Mouse (Mus musculus): ENCODE results near the gene Fblim1.

The Fblim1 gene

DNA sequence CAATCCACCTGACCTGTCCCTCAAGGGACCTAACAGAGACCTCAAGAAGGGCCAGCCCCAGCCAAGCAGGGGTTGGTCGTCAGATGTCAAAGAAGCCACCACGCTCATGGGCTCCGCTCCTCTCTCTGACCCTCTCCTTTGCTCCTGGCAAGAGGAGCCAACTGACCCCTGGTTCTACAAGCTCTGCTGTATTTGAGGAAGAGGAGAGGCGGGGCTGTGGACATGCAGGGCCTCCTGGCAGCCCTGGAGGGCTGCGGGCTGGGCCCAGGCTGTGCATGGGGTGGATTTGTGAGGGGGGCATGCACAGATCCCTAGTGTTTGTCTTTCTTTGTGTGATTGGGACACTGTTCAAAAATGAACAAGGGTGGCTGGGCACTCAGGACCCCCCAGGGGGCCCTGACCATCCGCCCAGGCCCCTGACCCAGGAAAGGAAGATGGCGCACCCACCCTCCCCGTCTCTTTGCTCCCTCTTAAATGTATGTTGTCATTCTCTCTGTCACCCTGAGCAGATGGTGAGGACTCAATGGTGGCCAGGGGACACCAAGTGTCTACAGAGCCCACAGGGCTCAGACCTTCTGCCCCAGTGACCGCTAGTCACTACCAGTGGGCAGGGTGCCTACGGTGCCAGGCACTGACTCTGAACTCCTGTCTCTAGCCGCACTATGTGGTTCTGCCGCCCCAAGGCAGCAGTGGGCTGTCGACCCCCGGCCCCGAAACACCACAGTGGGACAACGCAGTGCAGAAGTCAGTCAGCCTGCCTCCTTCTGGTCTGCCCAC, 20.1 kb upstream of the Fblim1 start:
- no peak for DNase-seq (ENCODE audit: extremely low read depth, low read depth)

DNA sequence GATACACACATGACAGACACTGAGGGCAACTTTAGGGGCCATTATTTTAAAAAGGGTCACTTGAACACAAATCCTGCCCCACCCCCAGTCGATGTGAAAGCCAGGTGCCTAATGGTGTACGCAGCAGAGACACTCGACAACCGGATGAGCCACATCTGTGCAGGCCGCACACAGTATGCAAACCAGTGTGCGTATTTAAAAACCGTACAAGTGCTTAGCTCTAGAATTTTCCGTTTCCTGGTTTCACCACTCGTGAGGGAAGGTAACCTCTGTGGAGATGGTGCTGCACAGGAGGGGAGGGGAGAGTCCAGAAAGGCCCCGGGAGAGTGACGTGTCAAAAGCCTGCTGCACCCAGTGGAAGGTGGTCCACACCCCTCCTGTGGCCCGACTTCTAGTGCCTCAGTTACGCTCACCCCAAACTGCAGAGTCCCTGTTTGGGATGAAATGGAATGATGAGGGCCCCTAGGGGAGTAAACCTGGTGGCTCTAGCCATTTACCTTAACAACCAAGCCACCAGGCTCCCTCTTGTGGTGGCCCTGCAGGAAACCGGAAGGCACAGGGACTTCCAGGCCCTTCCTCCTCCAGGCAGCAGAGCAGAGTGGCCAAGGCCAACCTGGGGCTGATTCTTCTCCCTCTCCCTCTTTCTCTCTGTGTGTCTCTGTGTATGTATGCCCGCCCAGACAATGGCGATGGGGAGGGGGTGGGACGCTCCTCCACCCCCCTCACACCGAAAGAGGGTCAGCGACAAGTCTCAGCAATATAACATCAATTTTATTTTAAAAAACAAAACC, 19.3 kb upstream of the Fblim1 start:
- no peak for DNase-seq (ENCODE audit: extremely low read depth, low read depth)

DNA sequence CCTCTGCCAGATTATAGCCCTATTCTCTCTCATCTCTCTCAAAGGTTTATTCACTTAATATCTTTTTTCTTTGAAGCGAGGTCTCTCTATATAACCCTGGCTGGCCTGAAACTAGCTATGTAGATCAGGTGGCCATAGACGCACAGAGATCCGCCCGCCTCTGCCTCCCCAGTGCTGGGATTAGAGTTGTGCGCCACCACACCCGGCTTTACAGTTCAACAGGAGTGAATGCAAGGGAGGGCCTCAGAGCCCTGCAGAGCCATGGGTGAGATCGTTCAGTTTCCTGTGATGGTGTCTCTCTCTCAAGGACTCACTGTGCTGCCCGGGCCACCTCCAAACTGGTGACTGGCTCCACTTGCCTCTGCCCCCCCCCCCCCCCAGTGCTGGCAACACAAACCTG, 18.2 kb upstream of the Fblim1 start:
- DNase-seq (ENCODE audit: extremely low read depth, low read depth): no peak

DNA sequence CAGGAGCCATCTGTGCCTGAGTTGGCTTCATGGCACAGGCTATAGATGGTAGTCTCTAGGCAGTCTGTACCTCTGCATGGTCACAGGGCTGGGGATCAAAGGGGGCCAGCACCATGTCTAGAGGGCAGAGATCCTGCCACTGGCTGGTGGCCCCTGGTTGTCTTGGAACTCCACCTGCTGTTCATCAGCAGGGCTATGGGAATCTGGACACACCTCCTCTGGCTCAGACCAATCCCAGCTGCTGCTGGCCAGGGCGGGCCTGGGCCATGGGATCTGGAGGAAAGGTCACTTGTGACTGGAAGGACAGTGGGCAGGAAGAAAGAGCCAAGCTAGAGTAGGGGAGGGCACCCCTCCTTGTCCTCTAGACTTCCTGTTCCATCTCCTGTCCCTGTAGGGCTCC, 17.8 kb upstream of the Fblim1 start, which contains the start of gene Slc25a34:
Gene Slc25a34, minus strand, starts transcription at position 156 of the 400 bp plus-strand sequence.
- DNase-seq (ENCODE audit: extremely low read depth, low read depth): no peak

DNA sequence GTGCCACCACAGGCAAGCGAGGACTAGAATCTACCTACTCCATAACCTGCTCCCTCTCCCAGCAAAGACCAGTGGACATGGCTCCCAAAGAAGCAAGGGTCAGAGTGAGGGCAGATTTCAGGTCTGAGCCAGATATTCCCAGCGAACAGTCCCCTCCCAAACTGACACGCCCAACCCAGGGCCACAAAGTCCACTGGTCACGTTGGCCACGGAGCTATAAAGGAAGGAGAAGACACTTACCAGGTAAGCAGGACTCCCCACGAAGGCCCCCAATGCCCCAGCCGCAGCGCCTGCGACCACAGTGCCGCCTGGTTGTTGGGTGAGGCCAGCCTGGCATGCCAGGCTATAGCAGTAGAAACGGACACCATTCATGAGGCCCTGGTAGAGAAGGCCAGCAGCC, 17.1 kb upstream of the Fblim1 start:
- no peak for DNase-seq (ENCODE audit: extremely low read depth, low read depth)

DNA sequence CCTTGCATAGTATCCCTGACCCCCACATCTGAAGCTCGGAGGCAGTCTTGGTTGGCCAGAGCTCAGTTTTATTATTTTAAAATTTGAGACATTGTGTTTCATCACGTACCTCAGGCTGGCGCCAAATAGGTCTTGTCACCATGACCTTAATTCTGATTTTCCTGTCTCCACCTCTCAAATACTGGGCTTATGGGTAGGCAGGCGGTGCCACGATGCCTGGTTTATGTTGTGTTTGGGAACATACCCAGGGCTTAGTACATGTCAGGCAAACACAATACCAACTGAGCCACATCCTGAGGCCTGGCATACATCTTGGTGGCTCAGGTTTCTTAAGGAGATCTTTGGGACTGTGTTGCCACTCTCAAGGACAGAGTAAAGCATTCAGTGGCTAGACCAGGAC, 16.7 kb upstream of the Fblim1 start:
- no peak for DNase-seq (ENCODE audit: extremely low read depth, low read depth)

DNA sequence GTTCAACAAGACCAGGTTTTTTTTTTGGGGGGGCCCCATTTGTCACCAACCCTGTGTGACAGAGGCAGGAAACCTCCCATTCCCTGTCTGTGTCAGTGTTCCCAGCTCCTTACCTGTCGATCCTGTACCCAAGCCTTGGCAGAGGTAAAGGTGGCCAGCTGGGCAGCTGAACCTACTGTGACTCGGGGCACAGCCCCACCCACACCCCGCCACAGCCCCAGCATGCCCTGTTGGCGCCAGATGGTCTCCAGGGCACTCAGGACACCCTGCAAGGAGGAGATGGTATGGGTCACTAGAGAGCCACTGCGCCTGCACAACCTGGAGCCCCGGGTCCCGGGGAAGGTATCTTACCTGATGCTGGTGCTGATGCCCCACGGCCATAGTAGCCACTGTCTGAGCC, 16.2 kb upstream of the Fblim1 start:
- DNase-seq (ENCODE audit: extremely low read depth, low read depth): no peak

DNA sequence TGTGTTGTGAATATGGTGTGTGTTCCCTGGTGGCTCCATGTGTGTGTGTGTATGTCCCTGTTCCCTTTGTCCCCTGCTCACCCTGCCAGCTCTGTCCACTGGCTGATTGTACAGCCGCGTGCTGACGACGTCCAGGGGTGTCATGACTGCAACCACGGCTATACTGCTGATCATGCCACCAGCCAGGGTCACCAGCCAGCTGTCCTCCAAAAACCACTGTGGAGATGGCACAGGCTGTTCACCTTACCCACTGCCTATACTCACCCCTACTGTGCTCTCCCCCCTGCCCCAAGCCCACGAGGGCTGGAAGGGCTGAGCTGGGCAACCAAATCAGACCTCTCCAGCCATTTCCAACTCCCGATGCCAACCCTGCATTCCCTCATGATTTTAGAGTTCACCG, 15.4 kb upstream of the Fblim1 start:
- no peak for DNase-seq (ENCODE audit: extremely low read depth, low read depth)

DNA sequence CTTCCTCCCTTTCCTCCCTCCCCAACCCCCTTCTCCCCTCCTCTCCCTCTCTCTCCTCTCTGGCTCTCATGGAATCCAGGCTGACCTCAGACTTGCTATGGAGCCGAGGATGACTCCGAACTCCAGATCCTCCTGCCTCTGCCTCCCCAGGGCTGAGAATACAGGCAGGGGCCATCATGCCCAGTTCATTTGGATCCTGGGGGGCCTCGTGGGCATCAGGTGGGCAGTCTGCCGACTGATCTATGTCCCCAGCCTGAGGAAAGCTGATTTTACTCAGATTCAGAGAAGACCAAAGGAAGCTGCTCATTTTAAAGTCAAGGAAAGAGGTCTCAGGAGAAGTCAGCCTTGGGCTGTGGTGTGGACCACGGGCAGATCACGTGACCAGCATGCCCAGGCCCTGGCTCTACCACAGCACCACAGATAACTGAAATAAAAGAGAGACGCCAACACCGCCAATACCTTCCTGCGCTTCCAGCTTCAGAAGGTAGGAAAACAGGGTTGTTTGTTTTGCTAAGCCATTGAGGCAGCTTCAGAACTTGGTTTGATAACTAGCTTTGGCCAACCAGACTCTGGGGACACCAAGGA, 13.5 kb upstream of the Fblim1 start:
- DNase-seq (ENCODE audit: extremely low read depth, low read depth): no peak

DNA sequence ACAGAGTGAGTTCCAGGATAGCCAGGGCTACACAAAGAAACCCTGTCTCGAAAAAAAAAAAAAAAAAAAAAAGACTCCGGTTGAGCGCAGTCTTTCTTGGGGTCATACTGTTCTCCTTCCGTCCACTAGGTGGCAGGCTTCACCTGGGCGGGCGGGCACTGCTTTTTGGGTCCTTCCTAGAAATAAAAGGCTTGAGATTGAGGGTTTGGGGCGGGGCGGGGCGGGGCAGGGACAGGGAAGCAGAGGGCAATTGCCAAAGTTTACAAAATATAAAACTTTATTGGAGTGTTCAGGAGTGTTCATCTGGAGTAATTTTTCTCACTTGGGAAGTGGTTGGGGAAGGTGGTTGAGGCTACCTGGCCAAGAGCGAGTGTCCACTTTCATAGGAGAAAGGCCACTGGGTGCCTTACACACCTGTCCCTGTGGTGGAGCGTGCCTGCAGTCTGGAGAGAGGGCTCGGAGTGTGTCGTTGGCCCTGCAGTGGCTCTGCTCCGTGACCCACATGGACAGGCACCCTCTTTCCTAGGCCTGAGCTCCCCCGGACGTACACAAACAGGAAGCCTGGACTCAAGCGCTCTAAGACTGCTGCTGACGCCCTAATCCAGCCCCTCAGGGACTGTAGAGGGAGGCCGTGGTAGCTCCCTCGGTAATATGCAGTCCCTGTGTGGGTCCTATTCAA, 12.8 kb upstream of the Fblim1 start, which contains the start of gene Tmem82:
Gene Tmem82, minus strand, starts transcription at position 69 of the 679 bp plus-strand sequence.
- peak; percentile 72 for DNase-seq (ENCODE audit: extremely low read depth, low read depth)

DNA sequence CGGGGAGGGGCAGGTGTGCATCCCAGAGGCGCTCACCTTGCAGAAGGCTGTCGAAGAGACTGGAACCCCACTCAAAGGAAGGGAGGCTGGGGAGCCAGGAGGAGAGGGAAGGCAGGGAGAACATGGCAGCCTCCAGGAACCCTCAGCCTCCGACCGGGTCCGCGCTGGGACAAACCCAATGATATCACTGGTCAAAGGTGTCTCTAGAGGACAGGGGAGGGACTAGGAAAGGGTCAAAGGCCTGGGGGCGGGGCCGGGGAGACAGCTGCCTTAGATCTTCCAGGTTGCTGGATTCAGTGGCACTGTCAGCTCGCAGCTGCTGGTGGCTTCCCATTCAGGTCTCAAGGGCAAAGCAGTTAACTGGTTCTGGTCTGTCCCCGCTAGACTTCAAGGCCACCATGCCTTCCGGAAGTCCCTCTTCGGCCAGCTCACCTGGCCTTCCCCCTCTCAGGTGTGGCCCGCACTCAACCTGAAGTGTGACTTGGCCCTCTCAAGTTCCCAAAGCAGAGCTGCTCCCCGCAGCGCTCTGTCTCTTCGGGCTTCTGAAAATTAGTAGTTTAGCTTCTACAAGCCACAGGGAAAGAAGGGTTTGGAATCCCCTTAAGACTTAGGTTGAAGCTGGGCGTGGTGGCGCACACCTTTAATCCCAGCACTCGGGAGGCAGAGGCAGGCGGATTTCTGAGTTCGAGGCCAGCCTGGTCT, 12.1 kb upstream of the Fblim1 start:
- DNase-seq (ENCODE audit: extremely low read depth, low read depth): no peak

DNA sequence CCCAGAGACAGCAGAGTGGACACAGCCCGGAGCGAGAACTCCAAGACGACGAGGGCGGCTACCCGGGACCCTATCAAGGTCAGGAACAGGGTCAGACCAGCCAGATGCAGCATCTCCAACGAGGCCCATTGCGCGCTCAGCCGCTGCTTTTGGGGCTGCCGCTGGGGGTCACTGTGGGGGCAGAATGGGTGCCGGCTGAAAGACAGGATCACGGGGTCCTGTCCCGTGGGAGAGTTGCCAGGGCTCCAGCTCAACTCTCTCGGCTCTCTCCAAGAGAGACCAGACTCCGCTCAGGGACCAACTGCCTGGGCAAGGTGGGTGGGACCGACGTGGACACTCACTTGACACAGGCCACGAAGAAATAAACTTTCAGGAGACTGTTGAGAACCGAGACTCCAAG, 11.4 kb upstream of the Fblim1 start:
- DNase-seq (ENCODE audit: extremely low read depth, low read depth): peak; percentile 28

DNA sequence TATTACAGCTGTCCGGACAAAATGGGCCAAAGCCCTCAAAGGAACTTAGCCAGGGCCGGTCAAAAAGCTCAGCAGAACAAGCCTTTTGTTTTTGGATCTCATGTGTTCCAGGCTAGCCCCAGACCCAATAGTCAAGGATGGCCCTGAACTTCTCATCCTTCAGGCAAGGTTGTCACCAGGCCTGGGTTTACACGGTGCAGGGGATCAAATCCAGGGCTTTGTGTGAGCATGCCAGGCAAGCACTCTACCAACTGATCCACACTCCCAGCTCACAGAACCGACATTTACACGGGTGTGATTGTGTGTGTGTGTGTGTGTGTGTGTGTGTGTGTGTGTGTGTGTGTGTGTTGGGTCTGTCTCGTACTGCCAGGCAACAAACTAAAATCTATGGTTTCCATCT, 10.9 kb upstream of the Fblim1 start:
- no peak for DNase-seq (ENCODE audit: extremely low read depth, low read depth)

DNA sequence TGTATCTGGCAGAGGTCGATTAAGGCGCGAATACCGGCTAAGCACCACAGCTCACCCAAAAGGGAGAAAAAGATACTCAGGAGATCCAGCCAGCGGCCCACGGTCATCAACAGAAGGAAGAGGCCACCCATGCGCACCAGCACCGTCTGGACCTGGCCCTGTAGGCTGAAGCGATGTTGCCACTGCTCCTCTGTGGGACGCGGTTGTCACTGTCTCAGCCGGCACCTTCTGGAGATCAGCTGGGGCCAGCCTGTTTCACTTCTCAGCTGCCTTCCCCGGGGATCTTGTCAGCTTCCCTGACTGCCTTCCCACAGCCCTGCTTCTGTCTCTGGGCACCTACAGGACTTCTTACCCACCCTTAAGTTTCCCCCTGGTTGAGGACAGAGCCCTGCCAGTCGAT, 9.1 kb upstream of the Fblim1 start:
- no peak for DNase-seq (ENCODE audit: extremely low read depth, low read depth)

DNA sequence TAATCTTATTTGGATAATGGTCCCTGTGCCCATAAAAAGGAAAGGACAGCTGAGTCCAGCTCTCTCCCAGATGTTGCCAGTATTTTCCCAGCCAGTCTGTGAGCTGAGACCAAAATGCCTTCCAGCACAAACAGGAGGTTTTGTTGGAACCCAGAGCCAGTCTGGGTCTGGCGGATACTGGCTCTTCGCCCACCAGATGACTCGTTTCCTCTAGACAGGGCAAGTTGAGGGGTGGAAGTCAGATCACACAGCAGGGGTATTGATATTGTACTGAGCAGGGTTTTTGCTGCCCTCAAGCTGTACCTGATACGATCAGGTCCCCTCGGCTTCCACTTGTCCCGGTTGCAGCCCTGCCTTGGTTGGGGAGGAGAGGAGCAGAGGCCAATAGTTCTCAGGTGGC, 3.6 kb upstream of the Fblim1 start:
- DNase-seq (ENCODE audit: extremely low read depth, low read depth): no peak

DNA sequence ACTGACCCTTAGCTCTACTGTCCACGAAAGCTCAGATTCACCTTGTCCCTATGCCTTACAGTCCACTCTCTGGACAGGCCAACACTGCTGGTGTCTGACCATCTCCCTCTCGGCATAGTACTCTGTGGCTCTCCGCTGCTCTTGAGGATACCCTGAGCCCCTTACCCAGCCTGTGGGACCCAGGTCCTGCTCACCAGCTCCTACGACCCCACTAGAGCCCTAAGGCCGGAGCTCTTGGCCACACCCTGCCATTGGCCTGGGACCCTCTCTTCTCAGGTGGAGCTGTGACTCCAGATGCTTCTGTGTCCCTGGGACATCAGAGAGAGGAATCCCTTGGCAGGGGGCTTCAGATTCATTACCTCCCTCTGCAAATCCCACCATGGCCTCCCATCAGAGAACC, 475 bp downstream of the Fblim1 start:
- no peak for DNase-seq (ENCODE audit: extremely low read depth, low read depth)

DNA sequence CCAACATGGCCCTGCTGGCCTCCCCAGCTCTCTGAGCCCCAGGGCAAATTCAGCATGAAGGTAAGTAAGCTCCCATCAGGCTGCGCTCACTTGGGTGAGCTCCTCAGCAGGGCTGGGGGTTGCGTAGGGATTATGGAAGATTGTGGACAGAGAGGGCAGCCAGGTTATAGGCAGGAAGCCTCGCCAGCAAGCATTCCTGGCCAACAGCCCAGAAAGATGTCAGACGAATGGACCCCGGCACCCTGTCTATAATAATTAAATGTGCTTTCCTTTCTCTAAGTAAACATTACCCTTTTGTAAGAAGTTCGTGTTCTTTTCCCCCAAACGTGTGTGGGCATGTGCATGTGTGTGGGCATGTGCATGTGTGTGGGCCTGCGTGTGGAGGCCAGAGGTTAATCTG, 1.4 kb downstream of the Fblim1 start:
- DNase-seq (ENCODE audit: extremely low read depth, low read depth): no peak

DNA sequence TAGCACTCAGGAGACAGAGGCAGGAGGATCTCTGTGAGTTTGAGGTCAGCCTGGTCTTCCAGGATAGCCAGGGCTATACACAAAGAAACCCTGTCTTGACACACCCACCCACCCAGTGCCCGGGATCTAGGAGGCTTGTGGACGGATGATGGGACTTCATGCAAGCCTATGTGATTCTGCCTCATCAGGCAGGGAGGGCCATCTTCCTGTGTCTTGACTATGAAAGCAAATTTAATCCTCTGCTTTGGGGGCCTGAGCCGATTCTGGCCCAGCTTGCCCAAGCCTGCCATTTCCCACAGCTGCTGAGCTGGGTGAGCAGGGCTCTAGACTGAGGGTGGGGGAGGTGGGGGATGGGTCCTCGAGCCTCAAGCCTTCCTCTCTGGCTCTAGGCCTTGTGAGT, 2.0 kb downstream of the Fblim1 start:
- no peak for DNase-seq (ENCODE audit: extremely low read depth, low read depth)

DNA sequence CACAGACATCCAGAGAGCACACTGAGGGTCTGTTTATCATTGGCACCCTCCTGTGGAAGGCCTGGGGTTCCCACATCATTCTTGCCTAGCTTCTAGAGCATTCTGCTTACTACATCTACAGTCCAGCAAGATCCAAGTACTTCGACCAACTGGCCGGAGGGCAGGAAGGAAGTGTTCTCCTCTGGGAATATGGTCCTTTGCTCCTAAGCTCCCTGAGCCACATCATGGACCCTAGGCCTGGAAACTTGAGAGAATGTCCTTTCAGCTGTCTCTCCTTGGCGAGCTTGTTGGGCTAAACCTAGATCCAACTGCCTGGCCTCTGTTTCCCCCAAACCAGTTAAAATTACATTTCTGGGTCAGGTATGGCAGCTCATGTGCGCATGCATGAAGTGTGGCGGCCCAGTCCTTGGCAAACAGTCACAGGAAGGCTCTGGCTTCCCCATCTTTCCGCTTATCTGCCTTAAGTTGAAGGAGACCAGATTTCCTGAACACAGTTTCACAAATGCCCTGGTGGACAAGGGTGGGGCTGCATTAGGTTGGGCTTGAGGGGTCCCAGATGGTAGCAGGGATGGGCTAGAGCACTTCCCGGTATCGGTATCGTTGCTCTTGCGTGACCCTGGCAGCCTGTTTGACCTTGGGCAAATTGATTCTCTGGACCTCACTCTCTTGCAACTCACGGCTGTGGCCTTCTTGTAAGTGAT, 3.2 kb downstream of the Fblim1 start:
- no peak for DNase-seq (ENCODE audit: extremely low read depth, low read depth)

DNA sequence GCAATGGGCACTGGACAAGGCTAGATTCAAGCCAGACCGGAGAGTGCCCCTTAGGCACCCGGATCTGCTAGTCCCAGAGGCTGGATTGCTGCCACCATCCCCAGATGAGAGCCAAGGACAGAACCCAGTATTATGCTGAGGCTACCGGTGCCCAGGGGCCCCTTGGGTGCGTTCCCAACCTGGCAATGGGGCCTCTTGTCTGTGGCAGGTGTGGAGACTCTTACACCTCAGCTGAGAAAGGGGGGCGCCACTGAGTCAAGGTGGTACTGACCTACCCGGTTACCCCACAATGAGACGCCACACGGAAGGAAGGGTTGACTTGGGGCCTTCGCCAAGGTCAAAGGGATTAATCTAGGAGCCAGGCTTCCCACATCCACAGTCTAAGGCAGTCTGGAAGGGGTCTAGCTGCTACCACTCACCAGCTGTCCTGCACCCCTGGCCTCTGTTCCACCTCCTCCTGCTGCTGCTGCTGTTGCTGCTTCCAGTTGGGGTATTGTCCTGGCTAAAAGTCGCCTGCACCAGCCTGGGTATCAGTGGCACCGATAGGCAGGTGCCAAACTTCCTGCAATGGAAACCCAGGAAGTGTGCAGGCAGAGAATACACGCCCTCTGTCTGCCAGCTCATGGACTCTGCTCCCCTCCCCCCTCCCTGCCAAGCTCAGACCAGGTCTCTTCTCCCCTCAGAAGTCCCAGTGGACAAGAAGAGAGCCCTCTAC, 4.6 kb downstream of the Fblim1 start:
- no peak for DNase-seq (ENCODE audit: extremely low read depth, low read depth)
